Mouse (Mus musculus) left cerebral cortex, adult 18-20 months (tissue): ENCODE measurements around the gene Cep57l1. TPM values are rescaled to one million over a fixed set of nuclear protein-coding genes. Genes with fewer than 3 reads are reported as not detected.
"Not testable (repeated sequence)": the region's sequence is repeated elsewhere in the genome, so short reads cannot be mapped to it uniquely, and the experiment has no call there.

Experiments
- DNase-seq, 2 experiments: peaks; one replicate each; pipeline ENCODE4 v3.0.0; 2021 to 2022; ENCODE audit warnings: low spot score in 2 of 2, mixed read lengths in 1 of 2
- long read RNA-seq, 2 experiments: library from polyadenylated mRNA; stranded (forward); transcript quantifications; one replicate each; pipeline ENCODE4 v2.0.0; 2021
- total RNA-seq, 2 experiments: library from RNA; stranded (reverse); gene quantifications; 2 replicates each; pipeline ENCODE4 v1.2.3; 2021

Gene Cep57l1
- total RNA-seq = 1 to 10 TPM; 5.4 to 7.3 TPM
- long read RNA-seq, experiment 1, partial matches to known transcripts = 3 of 7 reads
- long read RNA-seq, experiment 1, other reads (novel, unspliced or antisense) = 2 of 7 reads
- long read RNA-seq, experiment 2, partial matches to known transcripts = 0 of 4 reads
- long read RNA-seq, experiment 2, other reads (novel, unspliced or antisense) = 2 of 4 reads

- peak; percentile 84 to 92 for DNase-seq
Observed at GRCm38 (mm10) chr10:41809771-41810563, at the start of gene Cep57l1, which contains the start of gene Sesn1. Cep57l1 (minus strand) TSS chr10:41809871. Sesn1 (plus strand) TSS chr10:41809935.

- no peak for DNase-seq
Observed at GRCm38 (mm10) chr10:41848721-41849120, 39.0 kb upstream of the Cep57l1 start.

- DNase-seq = no peak
Observed at GRCm38 (mm10) chr10:41847737-41848136, 38.1 kb upstream of the Cep57l1 start.

- no peak for DNase-seq
Observed at GRCm38 (mm10) chr10:41838911-41839310, 29.2 kb upstream of the Cep57l1 start.

GRCm38 (mm10) chr10:41834131-41834530 is 24.5 kb upstream of the Cep57l1 start:
- no peak for DNase-seq

- no peak for DNase-seq
Observed at GRCm38 (mm10) chr10:41832191-41832590, 22.5 kb upstream of the Cep57l1 start.

GRCm38 (mm10) chr10:41830851-41831522 is 21.3 kb upstream of the Cep57l1 start:
- DNase-seq = peak; percentile 78 to 79

- DNase-seq = no peak
Observed at GRCm38 (mm10) chr10:41830445-41830844, 20.8 kb upstream of the Cep57l1 start.

- no peak for DNase-seq
Observed at GRCm38 (mm10) chr10:41829980-41830379, 20.3 kb upstream of the Cep57l1 start.

GRCm38 (mm10) chr10:41829191-41829590 is 19.5 kb upstream of the Cep57l1 start:
- DNase-seq = no peak

- no peak for DNase-seq
Observed at GRCm38 (mm10) chr10:41827784-41828183, 18.1 kb upstream of the Cep57l1 start.

- DNase-seq = no peak
Observed at GRCm38 (mm10) chr10:41826526-41827116, 16.9 kb upstream of the Cep57l1 start.

GRCm38 (mm10) chr10:41825996-41826395 is 16.3 kb upstream of the Cep57l1 start:
- DNase-seq = no peak

GRCm38 (mm10) chr10:41825041-41825440 is 15.4 kb upstream of the Cep57l1 start:
- no peak for DNase-seq

- DNase-seq = no peak
Observed at GRCm38 (mm10) chr10:41823916-41824315, 14.2 kb upstream of the Cep57l1 start.

GRCm38 (mm10) chr10:41823282-41823675 is 13.6 kb upstream of the Cep57l1 start:
- DNase-seq = not testable (repeated sequence)

GRCm38 (mm10) chr10:41822573-41823281 is 13.1 kb upstream of the Cep57l1 start:
- peak in 1 of 2 experiments; percentile 32 for DNase-seq

- no peak for DNase-seq
Observed at GRCm38 (mm10) chr10:41821171-41821570, 11.5 kb upstream of the Cep57l1 start.

- DNase-seq = no peak
Observed at GRCm38 (mm10) chr10:41820401-41820800, 10.7 kb upstream of the Cep57l1 start.

GRCm38 (mm10) chr10:41819307-41819706 is 9.6 kb upstream of the Cep57l1 start:
- no peak for DNase-seq

GRCm38 (mm10) chr10:41818733-41819070 is 9.0 kb upstream of the Cep57l1 start:
- not testable (repeated sequence) for DNase-seq
